ENCODE assay signal across 25 mouse cellular contexts in the genomic region with DNA sequence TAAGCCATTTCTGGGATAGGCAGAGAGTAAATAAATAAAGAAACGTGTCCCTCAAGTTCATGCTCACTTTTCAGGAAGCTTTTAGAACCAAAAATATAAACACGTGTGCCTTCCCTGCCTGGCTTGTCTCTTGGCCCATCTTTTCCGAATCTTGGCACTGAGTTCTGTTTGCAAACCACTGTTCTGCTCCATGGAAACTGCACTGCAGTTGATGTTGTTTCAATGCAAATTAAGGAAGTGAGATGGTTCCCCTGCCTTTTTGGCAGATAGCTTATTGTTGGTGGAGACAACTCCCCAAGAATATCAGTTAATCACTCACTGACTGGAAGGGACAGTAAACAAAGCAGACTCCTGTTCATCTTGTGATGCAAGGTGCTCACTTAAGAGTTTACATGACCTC. TPM values are rescaled to one million over a fixed set of nuclear protein-coding genes. Genes with fewer than 3 reads are reported as not detected.
A peak's percentile ranks its signal among the peaks of the same experiment; 100 is the strongest.
DNase-seq lines count a peak whose midpoint lies in the region.
"Had no signal": no experiment of that assay in that cellular context is flagged by ENCODE, and none has a peak within 500 bp of the region (broad histone marks: within the 10 kb centered on the region; RNA-seq: fewer than 3 reads in every experiment).

No protein-coding gene starts in this region.

- intact Hi-C loops in heart, postnatal 14 days (cut with DNase I), result no loop called here

- peak; percentile 47 for DNase-seq in heart, adult 8-10 months (ENCODE audit: low spot score)
- DNase-seq in heart, postnatal 14 days, result no peak
- DNase-seq in A20 (ENCODE audit: low read depth, low spot score) (peak; percentile 51), adipocyte (ENCODE audit: low spot score) (peak; percentile 42)
- DNase-seq in lung, postnatal 36 days, result peak; percentile 68
- no peak for DNase-seq in c-Kit-positive CD71-positive TER-119-positive erythroid progenitor cells, embryonic 14.5 days (ENCODE audit: low spot score)
- DNase-seq in thymus, postnatal 0 days (ENCODE audit: low spot score), result no peak
- DNase-seq: B cell, adult 2 months; cerebellum, adult 9-10 months; kidney, postnatal 10 days; right cerebral cortex, postnatal 14 days; thymus, postnatal 25 days had no signal

RNA-seq across cellular contexts. Expression of gene Batf3, which starts 25.1 kb away (rescaled TPM):
- under 1 TPM in 3 of 4 experiments, not detected in 1; 0.49 to 0.75 (median 0.69) TPM for total RNA-seq in heart, adult 8-10 months (2022)
- total RNA-seq in heart, postnatal 14 days (2021), result not detected
- polyA plus RNA-seq in thymus, postnatal 0 days (2015; fragmentation: Nextera tagmentation; extraction: Ambion mirVana), result 3.2 and 3.6 TPM in 2 replicates

RNA-seq across cellular contexts. Expression of gene Fam71a, which starts 41.9 kb away (rescaled TPM):
- total RNA-seq in heart, adult 8-10 months (2022), result not detected
- total RNA-seq in heart, postnatal 14 days (2021), result not detected
- not detected in 2 replicates for polyA plus RNA-seq in thymus, postnatal 0 days (2015; fragmentation: Nextera tagmentation; extraction: Ambion mirVana)
- total RNA-seq: adrenal gland, adult 18-20 months; heart, adult 2 months; heart, postnatal 10 days; layer of hippocampus, adult 8-10 months; left cerebral cortex, adult 8-10 months had no signal
- polyA plus RNA-seq: embryonic facial prominence, embryonic 13.5 days; forebrain, embryonic 16.5 days; heart, adult 2 months; hindbrain, embryonic 15.5 days; intestine, embryonic 16.5 days; limb, embryonic 11.5 days; liver, embryonic 15.5 days; midbrain, embryonic 15.5 days; stomach, postnatal 0 days had no signal

RNA-seq across cellular contexts. Expression of gene Nsl1, which starts 59.9 kb away (rescaled TPM):
- total RNA-seq in heart, adult 8-10 months (2022), result under 1 TPM; 0.19 to 0.79 (median 0.34) TPM
- total RNA-seq in heart, postnatal 14 days (2021), result 1 to 10 TPM in 1 of 2 experiments, under 1 TPM in 1; 0.65 to 1.4 TPM
- polyA plus RNA-seq in thymus, postnatal 0 days (2015; fragmentation: Nextera tagmentation; extraction: Ambion mirVana), result 20.3 and 20.4 TPM in 2 replicates

Comparison
In these comparisons a context has a peak if more than half of its experiments do, and no peak if none do; other contexts are left out.
1. DNase-seq: peak in heart, adult 8-10 months (single experiment), A20 (single experiment), adipocyte (single experiment) and lung, postnatal 36 days (single experiment); none in heart, postnatal 14 days (0 of 2), c-Kit-positive CD71-positive TER-119-positive erythroid progenitor cells, embryonic 14.5 days (single experiment) and thymus, postnatal 0 days (single experiment).